Mouse (Mus musculus) forebrain, embryonic 13.5 days (tissue): ENCODE measurements at regions not wholly inside any gene's neighbourhood (a gene's known extent, or its start where the extent isn't known, plus 50 kb on each side); places are given as distances from the start of the nearest gene placed in this dataset.

Source experiments
- ATAC-seq: fragments of 200-750 bp; cut with Nextera tagmentation; 2 replicates; pipeline ENCODE4 v1.8.0; 2017
- H3K27ac ChIP-seq: fragments of 300-500 bp; sonication (generic); 2 replicates; pipeline ENCODE4 v1.5.1; 2015; ENCODE audit warnings: inconsistent platforms, mild to moderate bottlenecking, moderate library complexity
- H3K27me3 ChIP-seq: fragments of 300-500 bp; sonication (generic); 2 replicates; pipeline ENCODE4 v1.6.1; 2015; ENCODE audit warnings: mild to moderate bottlenecking, inconsistent platforms
- H3K36me3 ChIP-seq: fragments of 300-500 bp; sonication (generic); 2 replicates; pipeline ENCODE4 v1.6.1; 2015; ENCODE audit warnings: mild to moderate bottlenecking, inconsistent platforms; ENCODE audit not compliant: poor library complexity, severe bottlenecking
- H3K4me1 ChIP-seq: fragments of 300-500 bp; sonication (generic); 2 replicates; pipeline ENCODE4 v1.6.1; 2015; ENCODE audit warnings: inconsistent platforms
- H3K4me2 ChIP-seq: fragments of 300-500 bp; sonication (generic); 2 replicates; pipeline ENCODE4 v1.6.1; 2015; ENCODE audit warnings: inconsistent platforms, mild to moderate bottlenecking, moderate library complexity
- H3K4me3 ChIP-seq: fragments of 300-500 bp; sonication (generic); 2 replicates; pipeline ENCODE4 v1.5.1; 2015; ENCODE audit warnings: mild to moderate bottlenecking, inconsistent platforms
- H3K9ac ChIP-seq: fragments of 300-500 bp; sonication (generic); 2 replicates; pipeline ENCODE4 v1.6.1; 2015; ENCODE audit warnings: mild to moderate bottlenecking, inconsistent platforms
- H3K9me3 ChIP-seq: fragments of 300-500 bp; sonication (generic); replicated peaks from 2 replicates; pipeline ENCODE4 v1.6.1; 2016; ENCODE audit warnings: inconsistent platforms
- WGBS: fragments of 180-500 bp; shearing (Covaris S2); methylation state at CpG from one replicate; pipeline ENCODE4 v1.1.7; 2015; 5-methylcytosine and 5-hydroxymethylcytosine counted together

DNA sequence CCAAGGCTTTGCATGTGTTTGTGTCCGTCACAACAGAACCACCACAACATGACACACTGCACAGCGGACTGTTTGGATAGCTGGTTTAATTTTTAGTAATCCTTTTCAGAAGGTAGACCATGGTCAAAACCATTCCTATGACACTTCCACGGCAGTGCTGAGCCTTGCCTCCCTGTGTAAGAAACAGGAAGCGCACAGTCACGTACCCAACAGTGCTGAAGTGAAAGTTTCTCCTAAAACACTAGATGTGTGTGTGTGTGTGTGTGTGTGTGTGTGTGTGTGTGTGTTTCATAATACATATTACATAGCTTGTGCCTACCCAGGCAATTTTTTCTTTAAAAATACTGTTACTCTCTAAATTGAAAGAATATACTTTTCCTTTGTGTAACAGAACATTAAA, 331.0 kb downstream of the Foxa2 start:
- no peaks in the 10 kb centered on the region for H3K27me3 ChIP-seq
- H3K9ac ChIP-seq = no peak overlapping the region
- H3K4me1 ChIP-seq = no peaks in the 10 kb centered on the region
- no peak for ATAC-seq
- H3K4me3 ChIP-seq = no peak overlapping the region
- H3K4me2 ChIP-seq = no peak overlapping the region
- H3K36me3 ChIP-seq = no peaks in the 10 kb centered on the region
- 88% methylated on average over 5 of the region's 5 CpGs for WGBS
- H3K9me3 ChIP-seq = no peaks in the 10 kb centered on the region
- no peak overlapping the region for H3K27ac ChIP-seq

GRCm38 (mm10) chr2:147710593-147711265, 336.0 kb downstream of the Foxa2 start:
- H3K4me3 ChIP-seq = no peak overlapping the region
- no peaks in the 10 kb centered on the region for H3K9me3 ChIP-seq
- no peaks in the 10 kb centered on the region for H3K4me1 ChIP-seq
- no peaks in the 10 kb centered on the region for H3K27me3 ChIP-seq
- H3K4me2 ChIP-seq = no peak overlapping the region
- H3K27ac ChIP-seq = no peak overlapping the region
- no peak overlapping the region for H3K9ac ChIP-seq
- ATAC-seq = peak; percentile 73
- 62% methylated on average over 8 of the region's 8 CpGs for WGBS
- H3K36me3 ChIP-seq = no peaks in the 10 kb centered on the region

DNA sequence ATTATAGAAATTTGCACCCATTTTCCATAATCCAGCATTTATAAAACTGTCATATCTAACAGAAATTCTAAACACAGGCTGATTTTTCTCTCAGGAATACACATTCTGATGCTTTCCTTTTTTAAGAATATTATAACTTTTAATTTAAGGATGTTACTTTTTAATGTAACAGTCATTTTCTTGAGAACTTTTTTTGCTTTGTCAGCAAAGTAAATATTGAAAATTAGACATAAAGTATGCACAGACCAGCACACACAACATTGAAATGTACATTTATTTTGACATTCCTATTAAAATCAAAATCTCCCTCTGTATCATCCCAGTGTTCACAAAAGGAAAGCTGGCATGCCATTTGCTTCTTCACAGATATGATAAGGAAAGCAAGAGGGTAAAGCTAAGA, 337.0 kb downstream of the Foxa2 start:
- no peaks in the 10 kb centered on the region for H3K36me3 ChIP-seq
- no peaks in the 10 kb centered on the region for H3K9me3 ChIP-seq
- no peaks in the 10 kb centered on the region for H3K27me3 ChIP-seq
- no peak overlapping the region for H3K27ac ChIP-seq
- no peak overlapping the region for H3K4me2 ChIP-seq
- H3K4me3 ChIP-seq = no peak overlapping the region
- ATAC-seq = no peak
- H3K9ac ChIP-seq = no peak overlapping the region
- no peaks in the 10 kb centered on the region for H3K4me1 ChIP-seq

GRCm38 (mm10) chr2:147707156-147707555, 339.6 kb downstream of the Foxa2 start:
- no peak overlapping the region for H3K9ac ChIP-seq
- no peaks in the 10 kb centered on the region for H3K27me3 ChIP-seq
- H3K4me2 ChIP-seq = no peak overlapping the region
- H3K27ac ChIP-seq = no peak overlapping the region
- H3K4me3 ChIP-seq = no peak overlapping the region
- H3K36me3 ChIP-seq = no peaks in the 10 kb centered on the region
- 90% methylated on average over 6 of the region's 6 CpGs for WGBS
- H3K9me3 ChIP-seq = no peaks in the 10 kb centered on the region
- ATAC-seq = no peak
- H3K4me1 ChIP-seq = peaks cover 13% of the 10 kb centered on the region; the same call in 1 of the 2 replicates

DNA sequence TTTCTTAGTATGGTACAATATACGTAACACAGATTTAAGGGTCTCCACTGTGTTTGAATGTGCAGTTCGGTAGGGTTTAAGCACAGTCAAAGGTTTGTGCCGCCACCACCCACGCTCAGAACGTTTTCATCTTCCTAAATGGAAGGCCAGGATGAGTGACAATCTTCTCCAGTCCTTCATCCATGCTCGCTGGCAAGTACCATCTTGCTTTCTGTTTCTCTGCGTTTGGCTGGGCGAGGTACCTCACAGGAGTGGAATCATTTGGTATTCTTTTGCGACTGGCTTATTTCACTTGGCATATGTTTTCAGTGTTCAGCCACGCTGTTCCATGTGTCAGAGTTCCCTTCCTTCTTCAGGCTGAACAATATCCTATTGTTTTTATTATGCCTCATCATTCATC, 342.3 kb downstream of the Pax1 start:
- no peaks in the 10 kb centered on the region for H3K9me3 ChIP-seq
- no peak overlapping the region for H3K9ac ChIP-seq

DNA sequence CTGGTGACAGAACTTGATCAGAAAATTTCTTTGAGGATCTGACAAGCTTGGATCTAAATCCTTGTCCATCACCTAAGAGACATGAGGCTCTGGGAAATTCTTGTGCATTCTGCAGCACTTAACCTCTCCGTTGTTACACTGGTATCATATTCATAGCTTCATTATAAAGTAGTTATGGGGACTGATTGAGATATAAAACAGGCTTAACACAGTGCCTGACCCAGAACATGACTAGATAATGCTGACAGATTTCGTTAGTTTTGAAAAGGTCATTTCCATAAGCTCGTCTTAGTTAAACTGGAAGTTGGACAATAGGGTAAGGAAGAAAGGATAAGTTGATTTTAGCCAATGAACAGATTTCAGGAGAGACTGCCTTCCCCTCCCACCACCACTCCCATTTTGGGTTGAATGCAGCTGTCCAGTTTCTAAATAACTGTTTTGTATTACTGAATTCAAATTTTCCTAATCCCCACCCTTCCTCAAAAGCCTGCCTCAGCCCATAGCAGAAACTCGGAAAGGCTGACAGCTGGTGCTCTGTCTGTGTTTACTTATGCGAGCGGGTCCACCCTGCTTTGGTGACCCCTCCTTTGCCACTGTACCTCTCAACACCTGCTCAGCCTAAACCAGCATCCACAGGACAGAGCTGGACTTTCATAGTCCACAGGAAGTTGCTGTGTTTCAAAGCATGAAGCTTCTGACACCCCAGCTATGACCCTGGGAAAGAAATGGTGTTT, 340.8 kb downstream of the Pax1 start:
- peak; percentile 84; the same call in 1 of the 2 replicates for ATAC-seq
- H3K9ac ChIP-seq = no peak overlapping the region
- H3K27ac ChIP-seq = no peak overlapping the region
- H3K4me3 ChIP-seq = no peak overlapping the region
- 17% methylated on average over 6 of the region's 6 CpGs for WGBS
- H3K4me2 ChIP-seq = no peak overlapping the region
- peaks cover 13% of the 10 kb centered on the region; the same call in 1 of the 2 replicates for H3K4me1 ChIP-seq
- H3K27me3 ChIP-seq = no peaks in the 10 kb centered on the region
- H3K9me3 ChIP-seq = no peaks in the 10 kb centered on the region
- no peaks in the 10 kb centered on the region for H3K36me3 ChIP-seq

More for the DNA sequence above, 342.3 kb downstream of the Pax1 start:
- Histone ChIP-seq H3K27me3 (no peaks in the 10 kb centered on the region), H3K4me2 (no peak overlapping the region), H3K36me3 (no peaks in the 10 kb centered on the region), H3K4me3 (no peak overlapping the region), H3K4me1 (peaks cover 13% of the 10 kb centered on the region; the same call in 1 of the 2 replicates), H3K27ac (no peak overlapping the region)
- ATAC-seq = no peak
- WGBS = 75% methylated on average over 10 of the region's 10 CpGs

DNA sequence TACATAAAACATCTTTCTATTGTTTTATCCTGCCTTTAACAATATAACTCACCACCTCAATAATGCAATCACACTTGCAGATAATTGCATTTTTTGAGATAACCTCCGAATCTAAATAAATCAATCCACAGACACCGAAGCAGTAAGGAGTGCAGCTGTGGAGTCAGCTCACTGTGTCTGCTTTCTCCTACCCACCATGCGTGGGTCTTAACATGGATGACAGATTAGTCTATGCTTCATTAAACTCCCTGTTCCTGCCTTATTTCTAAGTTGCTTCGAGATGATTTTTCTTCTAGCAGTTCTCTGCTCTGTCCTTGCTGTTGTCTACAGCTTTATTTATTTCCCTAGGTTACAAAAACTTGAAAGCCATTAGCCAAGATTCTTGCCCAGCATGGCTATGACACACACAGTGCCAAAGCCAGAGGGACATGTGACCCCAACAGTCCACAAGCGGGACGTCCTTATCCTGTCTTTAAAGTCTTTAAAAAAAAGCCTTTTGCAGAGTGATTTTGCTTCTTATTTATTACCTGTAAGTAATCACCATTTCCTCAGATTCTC, 337.9 kb downstream of the Pax1 start:
- 77% methylated on average over 6 of the region's 6 CpGs for WGBS
- H3K4me3 ChIP-seq = no peak overlapping the region
- no peak for ATAC-seq
- H3K9ac ChIP-seq = no peak overlapping the region
- no peaks in the 10 kb centered on the region for H3K9me3 ChIP-seq
- H3K4me1 ChIP-seq = peaks cover 13% of the 10 kb centered on the region; the same call in 1 of the 2 replicates
- H3K4me2 ChIP-seq = no peak overlapping the region
- no peak overlapping the region for H3K27ac ChIP-seq
- no peaks in the 10 kb centered on the region for H3K27me3 ChIP-seq
- no peaks in the 10 kb centered on the region for H3K36me3 ChIP-seq

DNA sequence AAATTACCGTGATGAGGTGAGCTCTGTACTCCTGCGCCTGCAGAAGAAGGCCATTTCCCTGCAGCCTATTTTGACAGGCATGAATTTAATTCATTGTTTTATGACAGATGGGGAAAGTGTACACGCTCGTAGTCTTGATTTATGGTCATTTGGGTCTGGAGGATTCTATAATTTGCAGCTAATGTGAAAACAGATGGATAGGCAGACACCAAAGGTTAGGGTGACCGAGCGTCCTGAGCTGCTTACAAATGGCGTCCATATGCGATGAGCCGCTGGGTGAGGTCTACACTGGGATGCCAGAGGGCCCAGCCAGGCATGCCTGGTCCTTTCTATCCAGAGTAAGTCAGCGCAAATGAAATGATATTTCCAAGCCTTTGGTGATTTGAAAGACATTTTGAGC, 330.2 kb downstream of the Pax1 start:
- Histone ChIP-seq H3K9me3 (no peaks in the 10 kb centered on the region), H3K36me3 (no peaks in the 10 kb centered on the region), H3K4me3 (no peak overlapping the region), H3K27me3 (no peaks in the 10 kb centered on the region), H3K9ac (no peak overlapping the region), H3K4me1 (no peaks in the 10 kb centered on the region), H3K27ac (no peak overlapping the region), H3K4me2 (no peak overlapping the region)
- ATAC-seq = no peak
- WGBS = 90% methylated on average over 10 of the region's 10 CpGs

GRCm38 (mm10) chr2:147690506-147691208, 328.9 kb downstream of the Pax1 start:
- Histone ChIP-seq H3K9ac (no peak overlapping the region), H3K4me2 (no peak overlapping the region), H3K9me3 (no peaks in the 10 kb centered on the region), H3K4me3 (no peak overlapping the region), H3K36me3 (no peaks in the 10 kb centered on the region), H3K27me3 (no peaks in the 10 kb centered on the region), H3K4me1 (no peaks in the 10 kb centered on the region), H3K27ac (no peak overlapping the region)
- 72% methylated on average over 15 of the region's 15 CpGs for WGBS
- ATAC-seq = no peak

DNA sequence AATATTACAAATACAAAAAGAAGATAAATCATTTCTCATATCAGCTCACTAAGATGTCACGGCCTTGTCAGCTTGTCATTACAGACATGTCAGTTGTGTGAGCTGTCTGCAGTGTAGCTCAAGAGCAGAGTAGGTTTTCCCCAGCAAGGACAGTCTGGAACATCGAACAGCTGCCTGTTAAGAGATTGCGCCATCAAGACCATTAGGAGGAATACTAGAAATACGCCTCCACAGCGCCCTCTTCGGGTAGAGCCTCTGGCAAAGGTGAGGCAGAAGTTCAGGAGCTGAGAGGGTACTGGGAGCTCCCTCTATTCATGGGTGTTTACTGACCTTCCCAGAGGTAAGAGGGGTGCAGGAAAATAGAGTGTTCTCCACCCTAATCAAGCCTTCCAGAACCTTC, 327.0 kb downstream of the Pax1 start:
- H3K4me2 ChIP-seq = no peak overlapping the region
- no peak overlapping the region for H3K9ac ChIP-seq
- no peaks in the 10 kb centered on the region for H3K4me1 ChIP-seq
- no peaks in the 10 kb centered on the region for H3K27me3 ChIP-seq
- H3K27ac ChIP-seq = no peak overlapping the region
- WGBS = 22% methylated on average over 6 of the region's 6 CpGs
- H3K36me3 ChIP-seq = no peaks in the 10 kb centered on the region
- no peak for ATAC-seq
- H3K9me3 ChIP-seq = no peaks in the 10 kb centered on the region
- no peak overlapping the region for H3K4me3 ChIP-seq

DNA sequence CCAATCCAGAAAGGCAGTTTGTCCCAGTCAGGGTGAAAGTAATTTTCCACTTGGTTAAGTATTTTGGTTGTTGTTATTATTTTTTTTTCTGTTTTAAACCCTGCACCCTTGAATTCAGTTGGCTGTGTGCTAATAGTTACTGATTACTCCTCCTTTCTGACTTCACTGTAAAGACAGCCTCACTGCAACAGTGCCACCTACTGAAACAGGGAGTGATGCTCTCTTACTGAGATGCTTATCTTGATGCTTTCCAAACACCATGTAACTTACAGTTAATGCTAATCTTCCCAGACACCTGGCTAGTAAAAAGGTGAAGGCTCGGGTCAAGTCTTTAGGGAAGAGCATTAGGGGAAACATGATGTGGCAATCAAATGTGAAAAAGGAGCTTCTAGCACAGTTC, 294.9 kb downstream of the Pax1 start:
- H3K36me3 ChIP-seq = no peaks in the 10 kb centered on the region
- 41% methylated on average over 1 of the region's 1 CpGs for WGBS
- ATAC-seq = no peak

GRCm38 (mm10) chr2:147650229-147650628, 288.5 kb downstream of the Pax1 start:
- H3K4me1 ChIP-seq = no peaks in the 10 kb centered on the region
- no peak for ATAC-seq
- no peak overlapping the region for H3K4me2 ChIP-seq
- H3K9me3 ChIP-seq = no peaks in the 10 kb centered on the region; the same call in 1 of the 2 replicates
- no peak overlapping the region for H3K4me3 ChIP-seq
- H3K9ac ChIP-seq = no peak overlapping the region
- H3K27ac ChIP-seq = no peak overlapping the region
- H3K27me3 ChIP-seq = no peaks in the 10 kb centered on the region
- 84% methylated on average over 3 of the region's 3 CpGs for WGBS
- no peaks in the 10 kb centered on the region for H3K36me3 ChIP-seq

More for the DNA sequence above, 294.9 kb downstream of the Pax1 start:
- H3K9ac ChIP-seq = no peak overlapping the region
- no peak overlapping the region for H3K27ac ChIP-seq
- no peaks in the 10 kb centered on the region for H3K27me3 ChIP-seq
- no peak overlapping the region for H3K4me3 ChIP-seq
- H3K4me1 ChIP-seq = no peaks in the 10 kb centered on the region
- H3K9me3 ChIP-seq = no peaks in the 10 kb centered on the region; the same call in 1 of the 2 replicates
- H3K4me2 ChIP-seq = no peak overlapping the region
